Mouse (Mus musculus): Measurements from ENCODE around the gene Dyx1c1.
A peak's percentile ranks its signal among the peaks of the same experiment; 100 is the strongest.

Gene Dyx1c1

GRCm38 (mm10) chr9:72958521-72959450 is at the start of gene Dyx1c1, which contains the start of gene Gm44503:
TSS of gene Dyx1c1 (plus strand) at chr9:72958785.
TSS of gene Gm44503 (plus strand) at chr9:72958852.
- DNase-seq (ENCODE audit: low read depth, low spot score), result peak; percentile 75

- DNase-seq (ENCODE audit: low read depth, low spot score), result no peak
These were observed 47.2 kb upstream of the Dyx1c1 start for GRCm38 (mm10) chr9:72911381-72911780.

GRCm38 (mm10) chr9:72913551-72913950 is 45.0 kb upstream of the Dyx1c1 start:
- DNase-seq (ENCODE audit: low read depth, low spot score), result no peak

GRCm38 (mm10) chr9:72915728-72916127 is 42.9 kb upstream of the Dyx1c1 start:
- no peak for DNase-seq (ENCODE audit: low read depth, low spot score)

- DNase-seq (ENCODE audit: low read depth, low spot score), result no peak
These were observed 35.5 kb upstream of the Dyx1c1 start for GRCm38 (mm10) chr9:72923068-72923467.

GRCm38 (mm10) chr9:72925021-72925934 is 33.3 kb upstream of the Dyx1c1 start, which contains the start of gene Pygo1:
TSS of gene Pygo1 (plus strand) at chr9:72925645.
- peak; percentile 36 for DNase-seq (ENCODE audit: low read depth, low spot score)

GRCm38 (mm10) chr9:72925935-72926258 is 32.7 kb upstream of the Dyx1c1 start:
- peak; percentile 17 for DNase-seq (ENCODE audit: low read depth, low spot score)

GRCm38 (mm10) chr9:72931166-72931790 is 27.3 kb upstream of the Dyx1c1 start:
- DNase-seq (ENCODE audit: low read depth, low spot score), result no peak

- DNase-seq (ENCODE audit: low read depth, low spot score), result no peak
These were observed 23.3 kb upstream of the Dyx1c1 start for GRCm38 (mm10) chr9:72935309-72935708.

GRCm38 (mm10) chr9:72936301-72936700 is 22.3 kb upstream of the Dyx1c1 start:
- DNase-seq (ENCODE audit: low read depth, low spot score), result no peak

- DNase-seq (ENCODE audit: low read depth, low spot score), result no peak
These were observed 15.2 kb upstream of the Dyx1c1 start for GRCm38 (mm10) chr9:72943424-72943823.

- no peak for DNase-seq (ENCODE audit: low read depth, low spot score)
These were observed 14.3 kb upstream of the Dyx1c1 start for GRCm38 (mm10) chr9:72944286-72944685.

- no peak for DNase-seq (ENCODE audit: low read depth, low spot score)
These were observed 11.6 kb upstream of the Dyx1c1 start for GRCm38 (mm10) chr9:72947010-72947409.

- no peak for DNase-seq (ENCODE audit: low read depth, low spot score)
These were observed 9.0 kb upstream of the Dyx1c1 start for GRCm38 (mm10) chr9:72949572-72949971.

GRCm38 (mm10) chr9:72954746-72955145 is 3.8 kb upstream of the Dyx1c1 start:
- DNase-seq (ENCODE audit: low read depth, low spot score), result no peak

GRCm38 (mm10) chr9:72955546-72955945 is 3.0 kb upstream of the Dyx1c1 start:
- DNase-seq (ENCODE audit: low read depth, low spot score), result peak; percentile 35

- no peak for DNase-seq (ENCODE audit: low read depth, low spot score)
These were observed 2.8 kb downstream of the Dyx1c1 start for GRCm38 (mm10) chr9:72961346-72961745.

GRCm38 (mm10) chr9:72961959-72962358 is 3.4 kb downstream of the Dyx1c1 start:
- DNase-seq (ENCODE audit: low read depth, low spot score), result no peak

GRCm38 (mm10) chr9:72968349-72969061 is 9.9 kb downstream of the Dyx1c1 start:
- peak; percentile 53 for DNase-seq (ENCODE audit: low read depth, low spot score)

GRCm38 (mm10) chr9:72969874-72970273 is 11.3 kb downstream of the Dyx1c1 start:
- no peak for DNase-seq (ENCODE audit: low read depth, low spot score)

- DNase-seq (ENCODE audit: low read depth, low spot score), result no peak
These were observed 13.8 kb downstream of the Dyx1c1 start for GRCm38 (mm10) chr9:72972435-72972834.

Data from retina, postnatal 7 days (tissue).